Mouse (Mus musculus) erythroblast, embryonic 14.5 days (primary cell): Measurements from ENCODE around the gene Ifna4. TPM values are rescaled to one million over a fixed set of nuclear protein-coding genes. Genes with fewer than 3 reads are reported as not detected.
"Not testable (repeated sequence)": the region's sequence is repeated elsewhere in the genome, so short reads cannot be mapped to it uniquely, and the experiment has no call there.

ENCODE experiments used
- H3K27me3 ChIP-seq: 2 replicates; pipeline ENCODE4 v1.6.1; 2012; ENCODE audit warnings: inconsistent platforms; ENCODE audit not compliant: control insufficient read depth
- H3K36me3 ChIP-seq: 2 replicates; pipeline ENCODE4 v1.6.1; 2012; ENCODE audit warnings: mild to moderate bottlenecking, inconsistent platforms; ENCODE audit not compliant: control insufficient read depth
- H3K4me1 ChIP-seq: 2 replicates; pipeline ENCODE4 v1.6.1; 2012; ENCODE audit warnings: inconsistent platforms; ENCODE audit not compliant: control insufficient read depth
- H3K4me3 ChIP-seq: replicated peaks from 2 replicates; pipeline ENCODE3; 2012; ENCODE audit warnings: moderate library complexity, mild to moderate bottlenecking, inconsistent platforms
- H3K9me3 ChIP-seq: 2 replicates; pipeline ENCODE4 v1.6.1; 2012; ENCODE audit warnings: low read length, inconsistent platforms, mixed read lengths; ENCODE audit not compliant: control insufficient read depth
- GATA1 ChIP-seq: IDR thresholded peaks from 2 replicates; pipeline ENCODE4 v1.6.1; 2012; ENCODE audit warnings: low read length, inconsistent platforms, mixed read lengths
- TAL1 ChIP-seq: IDR thresholded peaks from 3 replicates; pipeline ENCODE4 v1.6.1; 2012; ENCODE audit warnings: low read length, inconsistent platforms, mixed read lengths
- polyA plus RNA-seq: library from polyadenylated mRNA; stranded (reverse); fragments of >175 nt; gene quantifications from 2 replicates; pipeline ENCODE4 v1.2.3, GENCODE M21; 2012

Ifna4 gene
- polyA plus RNA-seq, 1 experiment, result not detected

- Histone ChIP-seq H3K36me3 (no peaks in the 10 kb centered on the region), H3K9me3 (no peaks in the 10 kb centered on the region), H3K4me1 (no peaks in the 10 kb centered on the region), H3K27me3 (no peaks in the 10 kb centered on the region), H3K4me3 (no peak overlapping the region)
- no peak for TF ChIP-seq TAL1
- TF ChIP-seq GATA1, result no peak
Observed at GRCm38 (mm10) chr4:88830523-88830922, 11.1 kb upstream of the Ifna4 start.

GRCm38 (mm10) chr4:88835225-88835624 lies 6.4 kb upstream of the Ifna4 start, which contains the start of gene Ifna5:
Gene Ifna5 (plus strand): TSS chr4:88835525.
- H3K4me3 ChIP-seq, H3K9me3 ChIP-seq, H3K27me3 ChIP-seq, H3K36me3 ChIP-seq, H3K4me1 ChIP-seq: not testable (repeated sequence)

- Histone ChIP-seq H3K27me3 (no peaks in the 10 kb centered on the region), H3K36me3 (no peaks in the 10 kb centered on the region), H3K4me1 (no peaks in the 10 kb centered on the region), H3K9me3 (no peaks in the 10 kb centered on the region), H3K4me3 (no peak overlapping the region)
- TF ChIP-seq TAL1 (no peak), GATA1 (no peak)
Observed at GRCm38 (mm10) chr4:88838828-88839227, 2.8 kb upstream of the Ifna4 start.

GRCm38 (mm10) chr4:88840058-88840457 lies 1.6 kb upstream of the Ifna4 start:
- H3K9me3 ChIP-seq, result no peaks in the 10 kb centered on the region
- H3K36me3 ChIP-seq, result no peaks in the 10 kb centered on the region
- H3K4me3 ChIP-seq, result no peak overlapping the region
- TF ChIP-seq GATA1, result no peak
- no peak for TF ChIP-seq TAL1
- H3K4me1 ChIP-seq, result no peaks in the 10 kb centered on the region
- no peaks in the 10 kb centered on the region for H3K27me3 ChIP-seq

- Histone ChIP-seq H3K9me3 (no peaks in the 10 kb centered on the region), H3K36me3 (no peaks in the 10 kb centered on the region), H3K4me1 (no peaks in the 10 kb centered on the region), H3K27me3 (no peaks in the 10 kb centered on the region), H3K4me3 (no peak overlapping the region)
- TF ChIP-seq GATA1 (no peak), TAL1 (no peak)
Observed at GRCm38 (mm10) chr4:88845334-88845733, 3.7 kb downstream of the Ifna4 start.

GRCm38 (mm10) chr4:88849698-88850097 lies 8.0 kb downstream of the Ifna4 start, which contains the start of gene Ifna1:
Gene Ifna1 (plus strand): TSS chr4:88850087.
- no peak within 1 kb of the TSS for H3K4me3 ChIP-seq
- no peaks in the 10 kb centered on the region for H3K9me3 ChIP-seq
- no peaks in the 10 kb centered on the region for H3K27me3 ChIP-seq
- H3K4me1 ChIP-seq, result no peaks in the 10 kb centered on the region
- TF ChIP-seq GATA1 (no peak), TAL1 (no peak)
- H3K36me3 ChIP-seq, result no peaks in the 10 kb centered on the region

- Histone ChIP-seq H3K9me3 (no peaks in the 10 kb centered on the region), H3K27me3 (no peaks in the 10 kb centered on the region), H3K36me3 (no peaks in the 10 kb centered on the region), H3K4me1 (no peaks in the 10 kb centered on the region), H3K4me3 (no peak overlapping the region)
- no peak for TF ChIP-seq TAL1
- no peak for TF ChIP-seq GATA1
Observed at GRCm38 (mm10) chr4:88851026-88851763, 9.5 kb downstream of the Ifna4 start.

GRCm38 (mm10) chr4:88859214-88859613 lies 17.6 kb downstream of the Ifna4 start:
- no peaks in the 10 kb centered on the region for H3K36me3 ChIP-seq
- no peak overlapping the region for H3K4me3 ChIP-seq
- H3K9me3 ChIP-seq, result no peaks in the 10 kb centered on the region
- TF ChIP-seq TAL1 (no peak), GATA1 (no peak)
- H3K27me3 ChIP-seq, result peaks cover 24% of the 10 kb centered on the region
- H3K4me1 ChIP-seq, result no peaks in the 10 kb centered on the region

- no peak overlapping the region for H3K4me3 ChIP-seq
- TF ChIP-seq GATA1 (no peak), TAL1 (no peak)
- H3K27me3 ChIP-seq, result peaks cover 48% of the 10 kb centered on the region
- no peaks in the 10 kb centered on the region for H3K9me3 ChIP-seq
- H3K36me3 ChIP-seq, result no peaks in the 10 kb centered on the region
- H3K4me1 ChIP-seq, result peaks cover 10% of the 10 kb centered on the region
Observed at GRCm38 (mm10) chr4:88863309-88863708, 21.6 kb downstream of the Ifna4 start.

- no peak overlapping the region for H3K4me3 ChIP-seq
Observed at GRCm38 (mm10) chr4:88864599-88864998, 22.9 kb downstream of the Ifna4 start.

More at GRCm38 (mm10) chr4:88864599-88864998, 22.9 kb downstream of the Ifna4 start:
- TF ChIP-seq TAL1 (no peak), GATA1 (no peak)
- no peaks in the 10 kb centered on the region for H3K9me3 ChIP-seq
- H3K36me3 ChIP-seq, result no peaks in the 10 kb centered on the region
- H3K4me1 ChIP-seq, result peaks cover 12% of the 10 kb centered on the region
- peaks cover 48% of the 10 kb centered on the region for H3K27me3 ChIP-seq
